8 mouse cellular contexts compared by ENCODE assay signal in the genomic region with DNA sequence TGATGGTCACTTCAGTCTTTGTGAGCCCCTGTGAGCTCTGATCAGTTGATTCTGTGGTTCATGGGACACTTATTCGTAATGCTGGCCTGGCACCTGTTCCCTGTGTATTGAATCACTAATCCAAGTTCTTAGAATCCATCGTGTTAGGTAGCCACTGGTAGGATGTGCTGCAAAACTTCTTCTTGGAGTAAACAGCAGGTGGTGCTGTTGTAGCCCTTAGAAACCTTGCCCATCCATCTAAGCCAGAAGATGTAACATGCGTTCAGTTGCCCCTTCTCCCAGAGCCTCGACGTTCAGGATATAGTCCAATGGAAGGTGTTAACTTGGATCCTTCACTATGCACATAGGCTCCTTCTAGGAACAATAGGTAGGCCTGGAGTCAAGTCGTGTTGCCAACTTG. TPM values are rescaled to one million over a fixed set of nuclear protein-coding genes. Genes with fewer than 3 reads are reported as not detected.
DNase-seq lines count a peak whose midpoint lies in the region; ATAC-seq lines count a peak whose summit lies in the region.

No protein-coding gene starts in this region.

- H3K4me2 ChIP-seq in heart, embryonic 11.5 days, result no peak overlapping the region
- peak overlapping the region; percentile 64 for H3K4me2 ChIP-seq in midbrain, embryonic 12.5 days (replicated peaks)

- no peak overlapping the region for H3K9ac ChIP-seq in heart, embryonic 11.5 days (ENCODE audit: low read depth, low read length)
- no peak overlapping the region for H3K9ac ChIP-seq in midbrain, embryonic 12.5 days (replicated peaks)

- 79% methylated on average over 6 of the region's 6 CpGs for WGBS in heart, embryonic 11.5 days (ENCODE audit: insufficient replicate concordance)
- 91% methylated on average over 6 of the region's 6 CpGs for WGBS in midbrain, embryonic 12.5 days

- intact Hi-C loops in heart, postnatal 25 days (cut with DNase I), result loop anchor here (10.0 kb wide), 1 partner anchor 215 kb away; a partner anchor contains a TSS

- ATAC-seq in heart, embryonic 11.5 days (replicated peaks; ENCODE audit: insufficient number of reproducible peaks, low FRiP score, low TSS enrichment), result no peak
- ATAC-seq in midbrain, embryonic 12.5 days (ENCODE audit: low FRiP score, low read depth), result no peak

- no peaks in the 10 kb centered on the region for H3K9me3 ChIP-seq in heart, embryonic 11.5 days (replicated peaks; ENCODE audit: control insufficient read depth, low read length)
- H3K9me3 ChIP-seq in midbrain, embryonic 12.5 days, result peaks cover 8% of the 10 kb centered on the region; the same call in 1 of the 2 replicates

- no peak overlapping the region for H3K4me3 ChIP-seq in heart, embryonic 11.5 days (ENCODE audit: low read depth, low read length)
- H3K4me3 ChIP-seq in brown adipose tissue, adult 24 weeks (ENCODE audit: insufficient read depth, low read depth, low read length), result no peak overlapping the region
- 0 out of 2 replicates have a peak overlapping the region, but pooled peaks have one; percentile 67 for H3K4me3 ChIP-seq in midbrain, embryonic 12.5 days

- peaks cover 2% of the 10 kb centered on the region for H3K36me3 ChIP-seq in heart, embryonic 11.5 days (ENCODE audit: control insufficient read depth, insufficient read depth, low read length)
- peaks cover 37% of the 10 kb centered on the region for H3K36me3 ChIP-seq in midbrain, embryonic 12.5 days

- no peaks in the 10 kb centered on the region for H3K27me3 ChIP-seq in heart, embryonic 11.5 days (ENCODE audit: control insufficient read depth, insufficient read depth, low read length)
- no peaks in the 10 kb centered on the region for H3K27me3 ChIP-seq in midbrain, embryonic 12.5 days

- peak; percentile 21 to 32 for DNase-seq in heart, adult 18-20 months
- DNase-seq in B cell, adult 2 months, result peak; percentile 46 to 47
- DNase-seq in heart, postnatal 25 days (ENCODE audit: low spot score), result no peak
- DNase-seq in heart, postnatal 4 days, result no peak
- no peak for DNase-seq in left cerebral cortex, adult 9 months (ENCODE audit: low spot score in 2 of 2)

- no peak overlapping the region for H3K27ac ChIP-seq in heart, embryonic 11.5 days (ENCODE audit: low read depth, low read length)
- H3K27ac ChIP-seq in brown adipose tissue, adult 24 weeks (replicated peaks; ENCODE audit: low read depth, low read length), result peak overlapping the region; percentile 54
- no peak overlapping the region for H3K27ac ChIP-seq in midbrain, embryonic 12.5 days (replicated peaks)

- peaks cover 8% of the 10 kb centered on the region for H3K4me1 ChIP-seq in heart, embryonic 11.5 days (ENCODE audit: control insufficient read depth, insufficient read depth, low read length)
- H3K4me1 ChIP-seq in brown adipose tissue, adult 24 weeks (ENCODE audit: control insufficient read depth, insufficient read depth, insufficient read length, low read length), result peaks cover 12% of the 10 kb centered on the region
- peaks cover 15% of the 10 kb centered on the region for H3K4me1 ChIP-seq in midbrain, embryonic 12.5 days

RNA-seq across cellular contexts. Expression of a gene that starts 2.2 kb away (rescaled TPM):
- 10 to 100 TPM; 17.0 to 24.0 TPM for total RNA-seq in heart, adult 18-20 months (2021)
- 31.2 and 34.7 TPM in 2 replicates for polyA plus RNA-seq in heart, embryonic 11.5 days (2014; fragmentation: Nextera tagmentation; extraction: Ambion mirVana)
- polyA plus RNA-seq in brown adipose tissue, adult 24 weeks (2012; ENCODE audit: insufficient read depth, insufficient read length, missing spikeins), result 27.1 and 31.0 TPM in 2 replicates
- 70.4 and 72.8 TPM in 2 replicates for polyA plus RNA-seq in midbrain, embryonic 12.5 days (2016; fragmentation: Nextera tagmentation; extraction: Ambion mirVana)
- 10 to 100 TPM; 27.8 to 28.5 TPM for total RNA-seq in heart, postnatal 25 days (2021)
- total RNA-seq in heart, postnatal 4 days (2021), result 10 to 100 TPM; 26.0 to 30.0 TPM

RNA-seq across cellular contexts. Expression of a gene that starts 27.8 kb away (rescaled TPM):
- total RNA-seq in heart, adult 18-20 months (2021), result 1 to 10 TPM in 1 of 2 experiments, under 1 TPM in 1; 0.92 to 1.3 TPM
- polyA plus RNA-seq in heart, embryonic 11.5 days (2014; fragmentation: Nextera tagmentation; extraction: Ambion mirVana), result 1.3 and 2.7 TPM in 2 replicates
- polyA plus RNA-seq in brown adipose tissue, adult 24 weeks (2012; ENCODE audit: insufficient read depth, insufficient read length, missing spikeins), result 0.54 and 1.8 TPM in 2 replicates
- 2.3 and 3.6 TPM in 2 replicates for polyA plus RNA-seq in midbrain, embryonic 12.5 days (2016; fragmentation: Nextera tagmentation; extraction: Ambion mirVana)
- total RNA-seq in heart, postnatal 25 days (2021), result 1 to 10 TPM; 1.3 to 2.6 TPM
- total RNA-seq in heart, postnatal 4 days (2021), result 1 to 10 TPM; 1.9 to 2.4 TPM

Comparison
In these comparisons a context has a peak if more than half of its experiments do, and no peak if none do; other contexts are left out.
1. DNase-seq: peak in heart, adult 18-20 months (2 of 2) and B cell, adult 2 months (2 of 2); none in heart, postnatal 25 days (single experiment), heart, postnatal 4 days (single experiment) and left cerebral cortex, adult 9 months (0 of 2).